Mouse (Mus musculus): ENCODE results near the gene Prl7c1.
"Not testable (repeated sequence)": the region's sequence is repeated elsewhere in the genome, so short reads cannot be mapped to it uniquely, and the experiment has no call there.

The Prl7c1 gene

GRCm38 (mm10) chr13:27780704-27781103, at the start of gene Prl7c1:
Prl7c1 (minus strand) TSS chr13:27780804.
- not testable (repeated sequence) for DNase-seq (ENCODE audit: low read depth)

DNA sequence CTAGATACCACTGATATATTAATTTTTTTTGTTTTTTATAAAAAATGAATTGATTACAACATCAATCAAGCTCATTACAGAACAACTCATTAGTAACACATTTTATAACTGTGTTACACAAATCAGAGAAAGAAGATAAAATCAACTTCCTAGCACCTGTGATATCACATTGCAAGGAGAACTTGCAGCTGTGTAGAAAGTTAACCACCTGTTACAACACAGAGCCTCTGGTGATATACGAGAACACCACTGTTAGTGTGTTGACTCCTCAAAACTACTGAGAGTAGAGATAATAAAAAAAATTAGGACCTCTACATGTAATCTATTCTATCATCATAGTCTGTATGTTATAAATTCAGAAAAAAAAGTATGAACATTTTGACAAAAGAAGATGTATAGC, 22.2 kb upstream of the Prl7c1 start:
- DNase-seq (ENCODE audit: low read depth): no peak

- no peak for DNase-seq (ENCODE audit: low read depth)
These were observed 20.8 kb upstream of the Prl7c1 start, which contains the start of gene Prl2a1 for GRCm38 (mm10) chr13:27801354-27801753. Prl2a1 (plus strand) TSS chr13:27801654.

- DNase-seq (ENCODE audit: low read depth): no peak
These were observed 18.7 kb upstream of the Prl7c1 start for GRCm38 (mm10) chr13:27799303-27799702.

GRCm38 (mm10) chr13:27734512-27735186, 46.0 kb downstream of the Prl7c1 start:
- DNase-seq (ENCODE audit: low read depth): no peak

DNA sequence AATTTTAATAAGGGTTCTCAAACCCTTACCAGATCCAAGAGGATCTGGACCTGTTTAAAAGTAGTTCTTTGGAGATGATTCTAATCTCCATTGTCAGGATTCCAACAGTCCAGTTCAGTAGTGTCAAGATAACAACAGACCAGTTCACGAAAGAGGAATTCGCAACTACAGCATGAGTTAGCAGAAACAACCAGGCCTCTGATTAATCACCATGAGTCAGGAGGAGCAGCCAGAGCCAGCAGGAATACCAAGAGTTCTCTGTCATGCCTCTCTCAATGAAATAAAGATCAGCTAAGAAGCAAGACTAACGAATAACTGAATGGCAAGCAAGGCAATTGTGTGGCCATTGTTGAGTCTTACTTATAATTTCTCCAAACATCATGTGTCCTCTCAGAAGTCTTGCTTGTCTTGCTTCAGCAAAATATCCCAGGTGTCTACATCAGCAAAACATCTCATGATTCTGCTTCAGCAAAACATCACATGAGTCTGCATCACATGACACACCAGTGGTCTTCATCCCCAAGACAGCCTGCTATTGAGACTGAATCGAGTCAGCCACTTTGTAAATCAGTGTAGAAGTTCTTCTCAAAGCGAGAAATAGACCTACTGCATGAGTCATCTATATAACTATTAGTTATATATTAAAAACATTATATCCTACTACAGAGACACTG, 50.2 kb downstream of the Prl7c1 start:
- DNase-seq (ENCODE audit: low read depth): not testable (repeated sequence)

DNA sequence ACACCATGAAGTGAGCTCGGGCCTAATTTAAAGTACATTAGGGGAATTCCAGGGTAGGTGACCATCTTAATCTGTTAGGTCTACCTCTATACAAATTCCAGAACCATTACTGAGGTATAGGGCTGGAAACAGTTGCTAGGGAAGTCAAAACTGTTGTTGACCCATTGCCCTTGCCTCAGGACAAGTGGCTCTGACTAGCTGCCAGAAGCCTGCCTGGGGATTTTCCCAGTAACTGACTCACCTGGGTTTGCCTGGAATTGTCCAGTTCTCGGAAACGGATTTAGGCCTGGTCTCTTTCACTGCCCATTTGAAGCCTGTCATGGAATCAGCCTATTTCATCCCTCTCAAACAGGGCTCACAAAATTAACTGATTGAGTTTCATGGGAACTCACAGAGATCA, 55.5 kb downstream of the Prl7c1 start:
- DNase-seq (ENCODE audit: low read depth): not testable (repeated sequence)

Data from induced T-regulatory cell, adult 2 months (primary cell).